Mouse (Mus musculus): ENCODE measurements around the gene Slc2a10. TPM values are rescaled to one million over a fixed set of nuclear protein-coding genes. Genes with fewer than 3 reads are reported as not detected.

Gene Slc2a10
- polyA plus RNA-seq, 1 experiment from 2014 or later = 5.5 TPM

DNA sequence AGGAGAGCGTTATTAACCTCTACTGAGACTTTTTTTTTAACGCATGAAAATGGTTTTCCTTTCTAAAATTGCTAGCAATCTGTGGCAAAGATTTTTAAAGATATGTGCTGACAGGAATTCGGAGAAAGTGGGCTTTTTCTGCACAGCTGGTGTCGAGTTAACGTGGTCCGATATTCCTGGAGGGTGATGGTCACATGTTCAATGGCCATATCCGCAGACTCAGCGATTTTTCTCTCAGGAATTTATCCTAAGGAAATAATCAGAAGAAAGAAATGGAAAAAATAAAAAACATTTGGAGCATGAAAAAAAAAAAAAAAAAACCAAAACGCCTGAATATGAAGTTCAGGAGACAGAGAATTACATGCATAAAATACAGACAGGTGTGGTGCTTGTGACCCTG, 64.2 kb downstream of the Slc2a10 start:
- 76% methylated on average over 9 of the region's 9 CpGs for WGBS
- H3K27ac ChIP-seq (replicated peaks) = no peak overlapping the region
- DNase-seq (ENCODE audit: low spot score) = no peak
- H3K36me3 ChIP-seq (replicated peaks) = no peaks in the 10 kb centered on the region
- H3K9me3 ChIP-seq = no peaks in the 10 kb centered on the region
- peaks cover 31% of the 10 kb centered on the region for H3K27me3 ChIP-seq (replicated peaks; ENCODE audit: low read depth, poor library complexity, severe bottlenecking)
- peaks cover 57% of the 10 kb centered on the region for H3K4me1 ChIP-seq
- H3K4me3 ChIP-seq = no peak overlapping the region

DNA sequence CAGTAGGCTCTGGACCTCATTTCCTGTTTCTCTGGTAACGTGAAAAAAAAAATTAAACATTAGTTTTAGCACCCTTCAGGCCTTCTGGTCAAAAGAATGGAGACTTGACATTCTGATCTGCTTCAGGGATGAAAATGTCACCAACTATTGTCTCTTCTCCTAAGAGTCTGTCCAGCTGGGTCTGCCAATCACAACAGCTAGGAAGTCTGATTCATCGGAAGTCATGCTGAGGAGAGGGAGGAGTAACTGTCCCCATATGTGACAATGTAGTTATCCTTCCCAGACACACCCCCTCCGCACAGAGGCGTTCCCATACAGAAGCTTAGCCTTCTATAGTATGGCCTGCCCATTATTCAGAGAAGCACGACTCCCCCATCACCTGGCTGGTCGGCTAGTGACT, 65.3 kb downstream of the Slc2a10 start:
- Histone ChIP-seq H3K27me3 (replicated peaks; ENCODE audit: low read depth, poor library complexity, severe bottlenecking) (peaks cover 20% of the 10 kb centered on the region), H3K36me3 (replicated peaks) (no peaks in the 10 kb centered on the region), H3K4me3 (no peak overlapping the region), H3K9me3 (no peaks in the 10 kb centered on the region), H3K27ac (replicated peaks) (no peak overlapping the region), H3K4me1 (peaks cover 47% of the 10 kb centered on the region)
- WGBS = 64% methylated on average over 6 of the region's 6 CpGs
- DNase-seq (ENCODE audit: low spot score) = no peak

Other genes with a start within 250 kb of the Slc2a10 start
- gene Slc35c2, start 215.9 kb upstream of the Slc2a10 start, polyA plus RNA-seq (2016; fragmentation: Nextera tagmentation; extraction: Ambion mirVana) = 59.2 and 64.6 TPM in 2 replicates
- gene Elmo2, start 177.3 kb upstream of the Slc2a10 start, polyA plus RNA-seq (2016; fragmentation: Nextera tagmentation; extraction: Ambion mirVana) = 91.0 and 93.5 TPM in 2 replicates
- 3.0 and 3.2 TPM in 2 replicates for gene Zfp663, start 135.1 kb upstream of the Slc2a10 start, polyA plus RNA-seq (2016; fragmentation: Nextera tagmentation; extraction: Ambion mirVana)
- gene Zfp334, start 115.5 kb upstream of the Slc2a10 start, polyA plus RNA-seq (2016; fragmentation: Nextera tagmentation; extraction: Ambion mirVana) = 20.8 and 21.6 TPM in 2 replicates
- 0.06 and 0.18 TPM in 2 replicates for gene Ocstamp, start 103.4 kb upstream of the Slc2a10 start, polyA plus RNA-seq (2016; fragmentation: Nextera tagmentation; extraction: Ambion mirVana)
- gene Slc13a3, start 30.6 kb upstream of the Slc2a10 start, polyA plus RNA-seq (2016; fragmentation: Nextera tagmentation; extraction: Ambion mirVana) = 0.40 and 0.44 TPM in 2 replicates
- 57.1 and 59.5 TPM in 2 replicates for gene Trp53rka, start 10.5 kb upstream of the Slc2a10 start, polyA plus RNA-seq (2016; fragmentation: Nextera tagmentation; extraction: Ambion mirVana)
- gene Eya2, start 91.2 kb downstream of the Slc2a10 start, polyA plus RNA-seq (2016; fragmentation: Nextera tagmentation; extraction: Ambion mirVana) = 38.6 and 41.9 TPM in 2 replicates